Mouse (Mus musculus): ENCODE results near the gene Tcf7l2. TPM values are rescaled to one million over a fixed set of nuclear protein-coding genes. Genes with fewer than 3 reads are reported as not detected.

Tcf7l2 gene
- total RNA-seq, 2 experiments from 2014 or later = 15.7 to 22.7 TPM

GRCm38 (mm10) chr19:55877404-55877915, 135.8 kb downstream of the Tcf7l2 start:
- intact Hi-C loops (cut with DNase I) = loop anchor here (5.0 kb wide), 3 partner anchors 135 to 465 kb away; partner anchors contain the start of gene Tcf7l2
- DNase-seq = peak; percentile 74 to 79

GRCm38 (mm10) chr19:55880664-55881359, 139.2 kb downstream of the Tcf7l2 start:
- intact Hi-C loops (cut with DNase I) = no loop called here
- no peak for DNase-seq

GRCm38 (mm10) chr19:55886536-55886935, 144.9 kb downstream of the Tcf7l2 start:
- DNase-seq = no peak
- intact Hi-C loops (cut with DNase I) = no loop called here

GRCm38 (mm10) chr19:55891692-55892183, 150.1 kb downstream of the Tcf7l2 start:
- intact Hi-C loops (cut with DNase I) = loop anchor here (10.0 kb wide), 2 partner anchors 243 to 557 kb away; no protein-coding TSS in a partner anchor
- no peak for DNase-seq

- intact Hi-C loops (cut with DNase I) = loop anchor here (10.0 kb wide), 2 partner anchors 241 to 559 kb away; no protein-coding TSS in a partner anchor
- no peak for DNase-seq
Measured at GRCm38 (mm10) chr19:55893557-55893956, 151.9 kb downstream of the Tcf7l2 start.

- intact Hi-C loops (cut with DNase I) = loop anchor here (10.0 kb wide), 2 partner anchors 240 to 560 kb away; no protein-coding TSS in a partner anchor
- no peak for DNase-seq
Measured at GRCm38 (mm10) chr19:55894396-55894795, 152.8 kb downstream of the Tcf7l2 start.

- intact Hi-C loops (cut with DNase I) = loop anchor here (5.0 to 10.0 kb wide), 3 partner anchors 153 to 561 kb away; partner anchors contain the start of gene Tcf7l2
- DNase-seq = peak; percentile 66 to 75
Measured at GRCm38 (mm10) chr19:55895317-55895716, 153.7 kb downstream of the Tcf7l2 start.

GRCm38 (mm10) chr19:55895807-55896420, 154.3 kb downstream of the Tcf7l2 start:
- intact Hi-C loops (cut with DNase I) = loop anchor here (5.0 to 10.0 kb wide), 3 partner anchors 154 to 561 kb away; partner anchors contain the start of gene Tcf7l2
- no peak for DNase-seq

GRCm38 (mm10) chr19:55896629-55897028, 155.0 kb downstream of the Tcf7l2 start:
- intact Hi-C loops (cut with DNase I) = loop anchor here (5.0 to 10.0 kb wide), 3 partner anchors 154 to 562 kb away; partner anchors contain the start of gene Tcf7l2
- DNase-seq = no peak

GRCm38 (mm10) chr19:55902573-55903385, 161.2 kb downstream of the Tcf7l2 start:
- intact Hi-C loops (cut with DNase I) = loop anchor here (5.0 kb wide), 1 partner anchor 355 kb away; no protein-coding TSS in a partner anchor
- no peak for DNase-seq

GRCm38 (mm10) chr19:55909039-55909438, 167.4 kb downstream of the Tcf7l2 start:
- intact Hi-C loops (cut with DNase I) = no loop called here
- no peak for DNase-seq

GRCm38 (mm10) chr19:55911941-55912340, 170.3 kb downstream of the Tcf7l2 start:
- intact Hi-C loops (cut with DNase I) = no loop called here
- DNase-seq = no peak

GRCm38 (mm10) chr19:55912813-55913212, 171.2 kb downstream of the Tcf7l2 start:
- DNase-seq = no peak
- intact Hi-C loops (cut with DNase I) = no loop called here

GRCm38 (mm10) chr19:55913585-55913984, 172.0 kb downstream of the Tcf7l2 start:
- DNase-seq = no peak
- intact Hi-C loops (cut with DNase I) = no loop called here

- DNase-seq = no peak
Measured at GRCm38 (mm10) chr19:55914614-55915211, 173.1 kb downstream of the Tcf7l2 start.

GRCm38 (mm10) chr19:55915506-55915905, 173.9 kb downstream of the Tcf7l2 start:
- intact Hi-C loops (cut with DNase I) = no loop called here
- no peak for DNase-seq

More at GRCm38 (mm10) chr19:55914614-55915211, 173.1 kb downstream of the Tcf7l2 start:
- intact Hi-C loops (cut with DNase I) = no loop called here

GRCm38 (mm10) chr19:55916211-55916610, 174.6 kb downstream of the Tcf7l2 start:
- no peak for DNase-seq
- intact Hi-C loops (cut with DNase I) = no loop called here

- DNase-seq = no peak
- intact Hi-C loops (cut with DNase I) = no loop called here
Measured at GRCm38 (mm10) chr19:55923789-55924426, 182.3 kb downstream of the Tcf7l2 start.

- DNase-seq = no peak
- intact Hi-C loops (cut with DNase I) = no loop called here
Measured at GRCm38 (mm10) chr19:55924800-55925199, 183.2 kb downstream of the Tcf7l2 start.

Measured in heart, postnatal 14 days (tissue).